Comparison of ENCODE assay signal across 24 mouse cellular contexts in genomic region chr9:45367716-45368115, GRCm38 (mm10). TPM values are rescaled to one million over a fixed set of nuclear protein-coding genes. Genes with fewer than 3 reads are reported as not detected.
DNase-seq lines count a peak whose midpoint lies in the region; ATAC-seq lines count a peak whose summit lies in the region.
"Had no signal": no experiment of that assay in that cellular context is flagged by ENCODE, and none has a peak within 500 bp of the region (broad histone marks: within the 10 kb centered on the region; RNA-seq: fewer than 3 reads in every experiment).

No protein-coding gene starts in this region.

- H3K9ac ChIP-seq in kidney, embryonic 16.5 days (replicated peaks; ENCODE audit: low read length): no peak overlapping the region
- H3K9ac ChIP-seq: embryonic facial prominence, embryonic 15.5 days; heart, embryonic 15.5 days; hindbrain, embryonic 14.5 days had no signal

- H3K27me3 ChIP-seq in kidney, embryonic 16.5 days (ENCODE audit: insufficient read depth, low read length): no peaks in the 10 kb centered on the region
- H3K27me3 ChIP-seq: embryonic facial prominence, embryonic 15.5 days had no signal

- peak; percentile 36 for DNase-seq in cerebellum, adult 9-10 months
- no peak for DNase-seq in cerebellum, adult 11-12 months
- DNase-seq in heart, adult 18-20 months: peak; percentile 20 to 25
- DNase-seq in heart, adult 9 months (ENCODE audit: low spot score in 2 of 2): no peak
- no peak for DNase-seq in kidney, adult 9 months
- DNase-seq in brain, adult 2 months (ENCODE audit: low read depth, low spot score): peak; percentile 47
- DNase-seq: adrenal gland, adult 8-10 months; B cell, adult 2 months; cerebellum, adult 11 months had no signal

- no peaks in the 10 kb centered on the region for H3K9me3 ChIP-seq in kidney, embryonic 16.5 days (ENCODE audit: low read length)
- H3K9me3 ChIP-seq: embryonic facial prominence, embryonic 15.5 days; forebrain, embryonic 10.5 days; G1E; heart, embryonic 15.5 days; hindbrain, embryonic 10.5 days had no signal

- ATAC-seq in kidney, embryonic 16.5 days (ENCODE audit: low FRiP score, low TSS enrichment): no peak
- ATAC-seq: CD4-positive, CD25-positive, alpha-beta regulatory T cell, adult 4 months; forebrain, embryonic 14.5 days had no signal

- H3K4me1 ChIP-seq in kidney, embryonic 16.5 days (ENCODE audit: insufficient read depth, low read length): peaks cover 22% of the 10 kb centered on the region

- no peak overlapping the region for H3K4me2 ChIP-seq in kidney, embryonic 16.5 days (replicated peaks; ENCODE audit: low read depth, low read length)
- H3K4me2 ChIP-seq: embryonic facial prominence, embryonic 15.5 days; heart, embryonic 11.5 days; heart, embryonic 15.5 days; hindbrain, embryonic 14.5 days had no signal

- WGBS in kidney, embryonic 16.5 days: 38% methylated on average over 8 of the region's 8 CpGs

- no peaks in the 10 kb centered on the region for H3K36me3 ChIP-seq in kidney, embryonic 16.5 days (ENCODE audit: insufficient read depth, low read length)
- H3K36me3 ChIP-seq: embryonic facial prominence, embryonic 15.5 days; G1E; heart, embryonic 15.5 days had no signal

- no peak overlapping the region for H3K4me3 ChIP-seq in kidney, embryonic 16.5 days (ENCODE audit: low read length)
- H3K4me3 ChIP-seq: embryonic facial prominence, embryonic 15.5 days; erythroblast, embryonic 14.5 days; forebrain, embryonic 10.5 days; heart, embryonic 15.5 days; hindbrain, embryonic 10.5 days had no signal

- H3K27ac ChIP-seq in kidney, embryonic 16.5 days (ENCODE audit: low read length): peak overlapping the region; percentile 61
- H3K27ac ChIP-seq: embryonic facial prominence, embryonic 15.5 days; forebrain, embryonic 10.5 days; heart, embryonic 15.5 days; hindbrain, embryonic 10.5 days; hindbrain, embryonic 14.5 days had no signal

RNA-seq across cellular contexts. Expression of gene Fxyd6, which starts 2.3 kb away (rescaled TPM):
- total RNA-seq in heart, adult 18-20 months (2021): 10 to 100 TPM; 15.0 TPM
- polyA plus RNA-seq in kidney, embryonic 16.5 days (2015; fragmentation: Nextera tagmentation; extraction: Ambion mirVana): 184 and 189 TPM in 2 replicates
- total RNA-seq: common myeloid progenitor, adult 5-6 weeks; granulocyte monocyte progenitor cell, adult 5-6 weeks had no signal
- polyA plus RNA-seq: CD4-positive, CD25-positive, alpha-beta regulatory T cell, adult 4 months; erythroblast, embryonic 14.5 days; G1E had no signal

RNA-seq across cellular contexts. Expression of gene Fxyd2, which starts 31.8 kb away (rescaled TPM):
- 1 to 10 TPM; 2.6 to 7.9 TPM for total RNA-seq in heart, adult 18-20 months (2021)
- polyA plus RNA-seq in kidney, embryonic 16.5 days (2015; fragmentation: Nextera tagmentation; extraction: Ambion mirVana): 746 and 828 TPM in 2 replicates
- polyA plus RNA-seq: CD4-positive, CD25-positive, alpha-beta regulatory T cell, adult 4 months; erythroblast, embryonic 14.5 days; G1E had no signal

RNA-seq across cellular contexts. Expression of gene Tmprss13, which starts 48.8 kb away (rescaled TPM):
- 1 to 10 TPM; 6.2 to 7.9 TPM for total RNA-seq in heart, adult 18-20 months (2021)
- polyA plus RNA-seq in kidney, embryonic 16.5 days (2015; fragmentation: Nextera tagmentation; extraction: Ambion mirVana): 0.33 and 0.36 TPM in 2 replicates
- total RNA-seq: common myeloid progenitor, adult 5-6 weeks; granulocyte monocyte progenitor cell, adult 5-6 weeks had no signal
- polyA plus RNA-seq: erythroblast, embryonic 14.5 days; forebrain, embryonic 10.5 days; G1E; hindbrain, embryonic 14.5 days had no signal

RNA-seq across cellular contexts. Expression of gene Dscaml1, which starts 58.7 kb away (rescaled TPM):
- under 1 TPM in 1 of 2 experiments, not detected in 1; 0.28 TPM for total RNA-seq in heart, adult 18-20 months (2021)
- polyA plus RNA-seq in kidney, embryonic 16.5 days (2015; fragmentation: Nextera tagmentation; extraction: Ambion mirVana): 0.17 and 0.37 TPM in 2 replicates
- total RNA-seq: common myeloid progenitor, adult 5-6 weeks; gastrocnemius, adult 8-10 months; granulocyte monocyte progenitor cell, adult 5-6 weeks; heart, postnatal 14 days had no signal
- polyA plus RNA-seq: CD4-positive, CD25-positive, alpha-beta regulatory T cell, adult 4 months; erythroblast, embryonic 14.5 days; G1E had no signal

Comparison
In these comparisons a context has a peak if more than half of its experiments do, and no peak if none do; other contexts are left out.
1. DNase-seq: peak in cerebellum, adult 9-10 months (single experiment), heart, adult 18-20 months (2 of 2) and brain, adult 2 months (single experiment); none in cerebellum, adult 11-12 months (single experiment), heart, adult 9 months (0 of 2) and kidney, adult 9 months (single experiment).